Mouse (Mus musculus) bone marrow macrophage, adult 2 months (primary cell): ENCODE results near the gene Ubxn6. TPM values are rescaled to one million over a fixed set of nuclear protein-coding genes. Genes with fewer than 3 reads are reported as not detected.
"Not testable (repeated sequence)": the region's sequence is repeated elsewhere in the genome, so short reads cannot be mapped to it uniquely, and the experiment has no call there.

ENCODE experiments used
- H3K27ac ChIP-seq: 2 replicates; pipeline ENCODE4 v1.5.1; 2012; ENCODE audit warnings: low read depth, low read length; ENCODE audit not compliant: insufficient read depth
- H3K4me1 ChIP-seq: 2 replicates; pipeline ENCODE4 v1.6.1; 2012; ENCODE audit warnings: low read length; ENCODE audit not compliant: control insufficient read depth, insufficient read depth
- H3K4me3 ChIP-seq: 2 replicates; pipeline ENCODE4 v1.5.1; 2012; ENCODE audit warnings: mild to moderate bottlenecking, low read length, moderate library complexity; ENCODE audit not compliant: insufficient read depth
- CTCF ChIP-seq: IDR thresholded peaks from 2 replicates; pipeline ENCODE4 v1.5.1; 2012; ENCODE audit warnings: low read depth, mild to moderate bottlenecking, low read length, moderate library complexity
- POLR2A ChIP-seq: IDR thresholded peaks from 2 replicates; pipeline ENCODE4 v1.6.1; 2012; ENCODE audit warnings: mild to moderate bottlenecking, low read depth, low read length, borderline replicate concordance
- polyA plus RNA-seq: library from polyadenylated mRNA; stranded (reverse); fragments of >200 nt; gene quantifications from 2 replicates; pipeline ENCODE4 v1.2.4, GENCODE M21; 2012; ENCODE audit not compliant: missing spikeins, insufficient read depth, insufficient read length

The Ubxn6 gene
- polyA plus RNA-seq, 1 experiment, result 55.7 TPM

- TF ChIP-seq POLR2A (no peak), CTCF (no peak)
- Histone ChIP-seq H3K4me1 (no peaks in the 10 kb centered on the region), H3K4me3 (no peak overlapping the region), H3K27ac (no peak overlapping the region)
Observed at GRCm38 (mm10) chr17:56111021-56111420, 36.2 kb upstream of the Ubxn6 start.

- TF ChIP-seq CTCF (no peak), POLR2A (no peak)
- H3K27ac ChIP-seq, result no peak overlapping the region
- no peak overlapping the region for H3K4me3 ChIP-seq
- no peaks in the 10 kb centered on the region for H3K4me1 ChIP-seq
Observed at GRCm38 (mm10) chr17:56110571-56110970, 35.7 kb upstream of the Ubxn6 start.

DNA sequence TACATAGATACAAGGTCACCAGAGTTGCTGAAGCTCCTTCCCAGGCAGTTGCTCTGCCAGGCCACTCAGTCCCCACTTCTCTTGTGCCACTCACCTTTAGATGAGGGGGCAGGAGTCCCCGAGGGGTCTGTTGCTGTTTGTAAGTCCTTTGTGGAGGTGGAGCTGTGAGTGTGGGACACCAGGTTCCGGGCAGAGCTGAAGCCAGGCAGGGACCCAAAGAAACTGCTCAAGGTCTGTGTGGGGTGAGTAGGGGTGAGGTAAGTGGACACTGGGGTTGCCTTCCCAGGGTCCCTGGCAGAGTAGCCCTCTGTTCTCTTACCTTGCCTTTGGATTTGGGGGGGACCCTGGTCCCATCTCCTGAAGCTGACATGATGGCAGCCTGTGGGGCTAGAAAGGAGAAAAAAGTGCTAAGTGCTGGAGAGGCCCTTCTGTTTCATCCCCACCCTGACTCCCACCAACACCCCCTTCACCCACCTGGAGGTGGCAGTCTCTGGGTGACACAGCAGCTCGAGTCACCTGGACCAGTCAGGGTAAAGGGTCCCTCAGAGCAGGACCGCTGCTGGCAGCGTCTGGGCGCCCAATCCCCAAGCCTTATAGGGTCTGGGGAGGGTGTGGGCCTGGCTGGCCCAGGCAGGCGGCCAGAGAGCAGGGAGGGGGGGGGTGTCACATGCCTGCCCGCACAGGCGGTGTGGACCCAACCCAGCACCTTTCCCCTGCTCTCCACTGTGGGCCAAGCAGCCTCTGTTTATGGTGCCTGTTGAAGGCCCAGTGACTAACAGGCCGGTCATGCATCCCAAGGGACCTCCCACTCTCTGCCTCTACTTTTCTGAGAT lies 34.6 kb upstream of the Ubxn6 start, which contains the start of gene Plin4:
Gene Plin4, minus strand, starts transcription at position 585 of the 833 bp plus-strand sequence.
- TF ChIP-seq CTCF (no peak), POLR2A (no peak)
- Histone ChIP-seq H3K27ac (no peak within 1 kb of the TSS), H3K4me3 (no peak within 1 kb of the TSS), H3K4me1 (no peaks in the 10 kb centered on the region)

- Histone ChIP-seq H3K4me1 (no peaks in the 10 kb centered on the region), H3K4me3 (no peak overlapping the region), H3K27ac (no peak overlapping the region)
- TF ChIP-seq CTCF (no peak), POLR2A (no peak)
Observed at GRCm38 (mm10) chr17:56108334-56109044, 33.7 kb upstream of the Ubxn6 start.

GRCm38 (mm10) chr17:56107736-56108135 lies 32.9 kb upstream of the Ubxn6 start:
- TF ChIP-seq POLR2A (no peak), CTCF (no peak)
- Histone ChIP-seq H3K4me3 (no peak overlapping the region), H3K4me1 (no peaks in the 10 kb centered on the region), H3K27ac (no peak overlapping the region)

DNA sequence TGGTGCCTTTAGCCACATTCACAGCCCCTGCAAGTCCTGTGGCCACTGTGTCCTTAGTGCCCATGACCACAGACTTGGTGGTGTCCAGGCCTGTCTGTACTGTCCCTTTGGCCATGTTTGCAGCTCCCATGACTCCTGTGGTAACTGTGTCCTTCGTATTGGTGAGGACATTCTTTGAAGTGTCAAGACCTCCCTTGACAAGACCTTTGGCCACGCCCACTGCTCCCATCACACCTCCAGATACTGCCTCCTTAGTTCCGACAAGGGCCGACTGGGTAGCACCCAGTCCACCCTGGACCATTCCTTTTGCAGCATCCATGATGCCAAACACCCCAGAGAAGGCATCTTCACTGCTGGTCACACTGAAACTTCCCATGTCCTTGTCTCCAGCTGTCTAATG lies 32.2 kb upstream of the Ubxn6 start:
- TF ChIP-seq CTCF, result no peak
- H3K4me1 ChIP-seq, result no peaks in the 10 kb centered on the region
- no peak overlapping the region for H3K4me3 ChIP-seq
- H3K27ac ChIP-seq, result no peak overlapping the region

- H3K4me3 ChIP-seq, H3K27ac ChIP-seq, H3K4me1 ChIP-seq: not testable (repeated sequence)
Observed at GRCm38 (mm10) chr17:56106436-56106835, 31.6 kb upstream of the Ubxn6 start.

DNA sequence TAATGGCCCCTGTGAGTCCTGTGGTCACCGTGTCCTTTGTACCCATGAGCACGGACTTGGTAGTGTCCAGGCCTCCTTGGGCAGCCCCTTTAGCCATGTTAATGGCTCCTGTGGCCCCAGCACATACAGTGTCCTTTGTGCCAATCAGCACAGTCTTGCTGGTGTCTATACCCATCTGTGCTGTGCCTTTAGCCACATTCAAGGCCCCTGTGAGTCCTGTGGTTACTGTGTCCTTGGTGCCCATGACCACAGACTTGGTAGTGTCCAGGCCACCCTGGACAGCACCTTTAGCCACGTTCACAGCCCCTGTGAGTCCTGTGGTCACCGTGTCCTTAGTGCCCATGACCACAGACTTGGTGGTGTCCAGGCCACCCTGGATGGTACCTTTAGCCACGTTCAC lies 30.0 kb upstream of the Ubxn6 start:
- not testable (repeated sequence) for H3K4me3 ChIP-seq, H3K27ac ChIP-seq, H3K4me1 ChIP-seq

GRCm38 (mm10) chr17:56103465-56104285 lies 28.8 kb upstream of the Ubxn6 start:
- TF ChIP-seq CTCF (no peak), POLR2A (no peak)

GRCm38 (mm10) chr17:56102927-56103326 lies 28.1 kb upstream of the Ubxn6 start:
- TF ChIP-seq CTCF, result no peak
- no peak for TF ChIP-seq POLR2A

More at GRCm38 (mm10) chr17:56103465-56104285, 28.8 kb upstream of the Ubxn6 start:
- H3K4me1 ChIP-seq, result no peaks in the 10 kb centered on the region
- no peak overlapping the region for H3K27ac ChIP-seq
- no peak overlapping the region for H3K4me3 ChIP-seq

More at GRCm38 (mm10) chr17:56102927-56103326, 28.1 kb upstream of the Ubxn6 start:
- Histone ChIP-seq H3K4me1 (no peaks in the 10 kb centered on the region), H3K27ac (no peak overlapping the region), H3K4me3 (no peak overlapping the region)
